Mouse (Mus musculus) bone marrow macrophage, adult 2 months (primary cell): ENCODE data around the gene Syn2.

ENCODE experiments used
- CTCF ChIP-seq: IDR thresholded peaks from 2 replicates; pipeline ENCODE4 v1.5.1; 2012; ENCODE audit warnings: low read depth, mild to moderate bottlenecking, low read length, moderate library complexity
- POLR2A ChIP-seq: IDR thresholded peaks from 2 replicates; pipeline ENCODE4 v1.6.1; 2012; ENCODE audit warnings: mild to moderate bottlenecking, low read depth, low read length, borderline replicate concordance

DNA sequence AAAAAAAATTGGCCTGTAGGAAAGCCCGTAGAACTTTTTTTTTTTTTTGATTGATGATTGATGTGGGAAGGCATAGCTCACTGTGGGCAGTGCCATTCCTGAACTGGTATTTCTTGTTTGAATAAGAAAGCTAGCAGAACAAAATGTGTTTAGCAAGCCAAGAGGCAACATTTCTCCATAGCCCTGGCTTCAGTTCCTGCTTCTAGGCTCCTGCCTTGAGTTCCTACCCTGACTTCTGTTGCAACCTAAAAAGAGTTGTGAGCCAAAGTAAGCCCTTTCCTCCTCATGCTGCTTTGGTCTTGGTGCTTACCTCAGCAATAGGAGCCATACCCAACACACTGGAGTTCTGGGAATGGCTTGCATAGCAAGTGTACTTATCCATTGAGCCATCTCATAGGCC, 23.3 kb upstream of the Syn2 start:
- no peak for TF ChIP-seq POLR2A
- no peak for TF ChIP-seq CTCF
